Mouse (Mus musculus) intestine, postnatal 0 days (tissue): ENCODE data around the gene Ybx3. TPM values are rescaled to one million over a fixed set of nuclear protein-coding genes. Genes with fewer than 3 reads are reported as not detected.

Source experiments
- ATAC-seq: fragments of 200-750 bp; cut with Nextera tagmentation; 2 replicates; pipeline ENCODE4 v1.8.0; 2017; ENCODE audit warnings: mild to moderate bottlenecking, moderate TSS enrichment, moderate library complexity
- H3K27ac ChIP-seq: fragments of 300-500 bp; sonication (generic); 2 replicates; pipeline ENCODE4 v1.5.1; 2014; ENCODE audit warnings: mild to moderate bottlenecking, low read depth, low read length, moderate library complexity
- H3K27me3 ChIP-seq: fragments of 300-500 bp; sonication (generic); replicated peaks from 2 replicates; pipeline ENCODE4 v1.6.1; 2014; ENCODE audit warnings: low read length, mixed read lengths; ENCODE audit not compliant: control insufficient read depth, insufficient read depth
- H3K36me3 ChIP-seq: fragments of 300-500 bp; sonication (generic); 2 replicates; pipeline ENCODE4 v1.6.1; 2014; ENCODE audit warnings: mild to moderate bottlenecking, moderate library complexity; ENCODE audit not compliant: control insufficient read depth, insufficient read depth
- H3K4me1 ChIP-seq: fragments of 300-500 bp; sonication (generic); replicated peaks from 2 replicates; pipeline ENCODE4 v1.6.1; 2014; ENCODE audit warnings: antibody characterized with exemption, low read length, mixed read lengths; ENCODE audit not compliant: control insufficient read depth, insufficient read depth
- H3K4me2 ChIP-seq: fragments of 300-500 bp; sonication (generic); replicated peaks from 2 replicates; pipeline ENCODE4 v1.6.1; 2014; ENCODE audit warnings: low read depth, mild to moderate bottlenecking, moderate library complexity
- H3K4me3 ChIP-seq: fragments of 300-500 bp; sonication (generic); 2 replicates; pipeline ENCODE4 v1.5.1; 2014; ENCODE audit warnings: low read depth, low read length
- H3K9ac ChIP-seq: fragments of 300-500 bp; sonication (generic); 2 replicates; pipeline ENCODE4 v1.6.1; 2014; ENCODE audit warnings: mild to moderate bottlenecking, low read depth, low read length
- H3K9me3 ChIP-seq: fragments of 300-500 bp; sonication (generic); 2 replicates; pipeline ENCODE4 v1.6.1; 2016; ENCODE audit warnings: mixed run types; ENCODE audit not compliant: control insufficient read depth
- CTCF ChIP-seq: sonication (generic); IDR thresholded peaks from 2 replicates; pipeline ENCODE4 v1.5.1; 2016; ENCODE audit warnings: low read depth, mild to moderate bottlenecking, control low read depth, antibody characterized with exemption, moderate library complexity
- whole genome bisulfite sequencing: fragments of 180-500 bp; shearing (Covaris S2); extraction: QIAGEN DNeasy Blood & Tissue Kit; methylation state at CpG from one replicate; pipeline ENCODE4 v1.1.7; 2014; 5-methylcytosine and 5-hydroxymethylcytosine counted together
- polyA plus RNA-seq: library from polyadenylated mRNA; unstranded; fragments of >200 nt; fragmentation: Nextera tagmentation; extraction: Ambion mirVana; gene quantifications from 2 replicates; pipeline ENCODE4 v1.2.1, GENCODE M21; 2015

Gene Ybx3
- polyA plus RNA-seq, 1 experiment from 2014 or later: 39.9 TPM

GRCm38 (mm10) chr6:131316155-131317101 is 71.8 kb downstream of the Ybx3 start:
- no peaks in the 10 kb centered on the region for H3K9me3 ChIP-seq
- peak; percentile 93 for ATAC-seq
- no peaks in the 10 kb centered on the region for H3K4me1 ChIP-seq
- no peak for TF ChIP-seq CTCF
- H3K27ac ChIP-seq: peak overlapping the region; percentile 35
- no peaks in the 10 kb centered on the region; the same call in 1 of the 2 replicates for H3K36me3 ChIP-seq
- H3K4me3 ChIP-seq: no peak overlapping the region
- no peak overlapping the region for H3K9ac ChIP-seq
- peak overlapping the region; percentile 24 for H3K4me2 ChIP-seq
- no peaks in the 10 kb centered on the region for H3K27me3 ChIP-seq
- 56% methylated on average over 7 of the region's 7 CpGs for WGBS

Other genes with a start within 250 kb of the Ybx3 start
- 0.61 and 0.63 TPM in 2 replicates for gene Klra2, start 141.1 kb downstream of the Ybx3 start, polyA plus RNA-seq
- gene Magohb, start 95.2 kb downstream of the Ybx3 start, polyA plus RNA-seq: 37.3 and 40.0 TPM in 2 replicates
- gene Styk1, start 34.9 kb downstream of the Ybx3 start, polyA plus RNA-seq: 14.1 and 14.9 TPM in 2 replicates
- not detected in 2 replicates for gene 5430401F13Rik, start 97.9 kb upstream of the Ybx3 start, polyA plus RNA-seq
- gene Gm6619, start 97.9 kb upstream of the Ybx3 start, polyA plus RNA-seq: not detected in 2 replicates
- gene Tas2r130, start 242.4 kb upstream of the Ybx3 start, polyA plus RNA-seq: not detected in 2 replicates